Mouse (Mus musculus): ENCODE data around the gene Wdsub1.

DNA sequence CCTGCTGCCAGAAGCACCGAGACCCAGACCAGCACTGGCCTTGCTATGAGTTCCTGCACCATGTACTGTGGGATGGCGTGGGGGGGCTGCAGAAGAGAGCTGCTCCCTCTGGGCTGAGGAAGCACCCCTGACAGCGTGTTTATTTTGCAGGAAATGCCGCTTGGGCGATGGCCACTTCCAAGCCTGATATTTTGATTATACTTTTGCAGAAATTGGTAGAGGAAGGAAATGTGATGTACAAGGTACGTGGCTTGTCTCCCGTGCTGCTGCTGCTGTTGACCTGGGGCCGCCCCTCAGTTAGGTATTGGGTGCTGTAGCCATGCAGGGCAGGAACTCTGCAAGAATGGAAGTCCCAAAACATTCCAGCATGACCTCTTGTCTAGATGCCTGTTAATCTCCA lies 43.6 kb downstream of the Wdsub1 start:
- no peak for TF ChIP-seq CTCF (IDR thresholded peaks at IDR 0.05; ENCODE audit: extremely low read depth, insufficient read depth, low read length)
- TF ChIP-seq POLR2A (IDR thresholded peaks at IDR 0.05; ENCODE audit: extremely low read depth, insufficient read depth, low read length): no peak

Data from cortical plate, adult 2 months (tissue).